Mouse (Mus musculus): ENCODE measurements around the gene Agbl4.

DNA sequence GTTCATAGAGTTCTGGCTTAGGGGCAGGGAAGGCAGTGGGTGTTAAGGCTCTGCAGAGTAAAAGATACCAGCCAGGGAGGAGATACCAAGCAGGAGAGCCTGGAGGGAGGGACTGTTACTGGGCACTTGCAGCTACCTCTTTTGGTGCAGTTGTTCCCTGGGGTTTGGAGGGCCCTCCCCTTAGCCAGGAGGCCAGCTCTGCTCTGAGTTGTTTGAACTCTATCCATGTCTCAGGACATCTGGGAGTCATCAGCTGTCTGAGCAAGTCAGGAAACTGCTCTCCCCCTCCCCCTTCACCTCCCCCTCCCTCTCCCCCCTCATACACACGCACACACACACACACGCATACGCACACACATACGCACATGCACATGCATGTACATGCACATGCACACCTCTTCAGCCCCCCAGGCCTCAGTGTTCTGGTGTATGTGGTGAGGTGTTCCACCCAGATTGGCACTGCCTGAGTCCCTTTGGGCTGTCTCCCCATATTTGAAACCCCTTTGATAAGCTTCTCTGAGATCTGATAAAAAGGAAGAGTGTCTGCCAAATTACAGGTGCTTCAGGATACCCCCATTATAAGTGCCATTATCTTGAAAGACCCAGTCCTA lies 1089.9 kb downstream of the Agbl4 start:
- no peak for TF ChIP-seq CTCF (IDR thresholded peaks at IDR 0.05; ENCODE audit: borderline replicate concordance, extremely low read depth, insufficient read depth, insufficient read length)
- no peak for TF ChIP-seq POLR2A (IDR thresholded peaks at IDR 0.05; ENCODE audit: borderline replicate concordance, extremely low read depth, insufficient read depth, insufficient read length, poor library complexity, severe bottlenecking)
